Mouse (Mus musculus) CH12.LX (cell line): ENCODE measurements at regions not wholly inside any gene's neighbourhood (a gene's known extent, or its start where the extent isn't known, plus 50 kb on each side); places are given as distances from the start of the nearest gene placed in this dataset.

Experiments used
- CTCF ChIP-seq, 2 experiments: IDR thresholded peaks in 1 of 2; conservative IDR thresholded peaks in 1 of 2; 2 replicates each; pipeline ENCODE4 v1.5.1; 2011 to 2012; ENCODE audit warnings: low read depth in 2 of 2, low read length in 2 of 2, improper control_type of control experiment in 1 of 2, inconsistent platforms in 1 of 2, mild to moderate bottlenecking in 1 of 2, moderate library complexity in 1 of 2
- EP300 ChIP-seq: IDR thresholded peaks from 2 replicates; pipeline ENCODE4 v1.6.1; 2011; ENCODE audit warnings: low read length, improper control_type of control experiment
- ETS1 ChIP-seq: conservative IDR thresholded peaks from 2 replicates; pipeline ENCODE4 v1.6.1; 2012; ENCODE audit warnings: low read depth, mild to moderate bottlenecking, inconsistent platforms, low read length, improper control_type of control experiment, moderate library complexity
- GABPA ChIP-seq: IDR thresholded peaks from 2 replicates; pipeline ENCODE4 v1.6.1; 2012; ENCODE audit warnings: low read depth, low read length, improper control_type of control experiment, inconsistent platforms; ENCODE audit not compliant: insufficient replicate concordance
- JUND ChIP-seq: conservative IDR thresholded peaks from 2 replicates; pipeline ENCODE4 v1.6.1; 2011; ENCODE audit warnings: low read depth, low read length, improper control_type of control experiment
- KAT2A ChIP-seq: IDR thresholded peaks from 2 replicates; pipeline ENCODE4 v1.6.1; 2012; ENCODE audit warnings: low read length, improper control_type of control experiment, inconsistent platforms; ENCODE audit not compliant: insufficient replicate concordance
- MYC ChIP-seq: IDR thresholded peaks from 2 replicates; pipeline ENCODE4 v1.6.1; 2011; ENCODE audit warnings: low read depth, mild to moderate bottlenecking, improper control_type of control experiment, low read length
- POLR2A ChIP-seq: IDR thresholded peaks from 2 replicates; pipeline ENCODE4 v1.6.1; 2011; ENCODE audit warnings: low read depth, mild to moderate bottlenecking, improper control_type of control experiment, low read length
- ZKSCAN1 ChIP-seq: IDR thresholded peaks from 2 replicates; pipeline ENCODE4 v1.6.1; 2012; ENCODE audit warnings: low read depth, inconsistent platforms, low read length, improper control_type of control experiment, borderline replicate concordance
- ZMIZ1 ChIP-seq: IDR thresholded peaks from 2 replicates; pipeline ENCODE4 v1.6.1; 2012; ENCODE audit warnings: low read depth, mild to moderate bottlenecking, inconsistent platforms, low read length, improper control_type of control experiment
- ZNF384 ChIP-seq: IDR thresholded peaks from 2 replicates; pipeline ENCODE4 v1.6.1; 2012; ENCODE audit warnings: low read depth, low read length, improper control_type of control experiment, inconsistent platforms

GRCm38 (mm10) chr3:34465040-34465831, 185.0 kb upstream of the Sox2 start:
- TF ChIP-seq KAT2A (no peak), ETS1 (no peak), ZKSCAN1 (no peak), CTCF (conservative IDR thresholded peaks at IDR 0.05 in 1 of 2, IDR thresholded peaks at IDR 0.05 in 1 of 2; ENCODE audit: low read depth in 2 of 2, low read length in 2 of 2) (no peak), MYC (no peak), ZMIZ1 (no peak), JUND (no peak), ZNF384 (no peak), POLR2A (no peak), GABPA (no peak), EP300 (no peak)
